Mouse (Mus musculus) heart, postnatal 36 days (tissue): Measurements from ENCODE around the gene Cers6. TPM values are rescaled to one million over a fixed set of nuclear protein-coding genes. Genes with fewer than 3 reads are reported as not detected.

Source experiments
- DNase-seq, 2 experiments: peaks; one replicate each; pipeline ENCODE4 v3.0.0; 2021 to 2022
- intact Hi-C: fragments of 180-260 bp; cut with DNase I; formaldehyde crosslinking; loops from one replicate; pipeline ENCODE4 v1.15.1; 2025
- total RNA-seq, 2 experiments: library from RNA; stranded (reverse); gene quantifications; 2 replicates each; pipeline ENCODE4 v1.2.3; 2021

Cers6 gene
- total RNA-seq, 2 experiments from 2014 or later = 9.1 to 12.0 TPM

- DNase-seq = peak; percentile 25 to 32
- intact Hi-C loops = loop anchor here (2.0 kb wide), 1 partner anchor 21 kb away; no protein-coding TSS in a partner anchor
These were observed 274.7 kb downstream of the Cers6 start, which contains the start of gene Nostrin for GRCm38 (mm10) chr2:69135661-69136576. Nostrin (plus strand) TSS chr2:69135800.

GRCm38 (mm10) chr2:69137406-69138084 is 276.3 kb downstream of the Cers6 start:
- no peak for DNase-seq
- intact Hi-C loops = loop anchor here (2.0 kb wide), 1 partner anchor 23 kb away; no protein-coding TSS in a partner anchor

GRCm38 (mm10) chr2:69138759-69139158 is 277.5 kb downstream of the Cers6 start:
- intact Hi-C loops = no loop called here
- DNase-seq = peak in 1 of 2 experiments; percentile 14

GRCm38 (mm10) chr2:69140215-69140614 is 279.0 kb downstream of the Cers6 start:
- DNase-seq = no peak
- intact Hi-C loops = no loop called here

- intact Hi-C loops = no loop called here
- DNase-seq = no peak
These were observed 279.6 kb downstream of the Cers6 start for GRCm38 (mm10) chr2:69140816-69141215.

GRCm38 (mm10) chr2:69148691-69149090 is 287.4 kb downstream of the Cers6 start:
- no peak for DNase-seq
- intact Hi-C loops = no loop called here

GRCm38 (mm10) chr2:69149154-69149553 is 287.9 kb downstream of the Cers6 start:
- intact Hi-C loops = no loop called here
- peak in 1 of 2 experiments; percentile 20 for DNase-seq

- intact Hi-C loops = no loop called here
These were observed 289.6 kb downstream of the Cers6 start for GRCm38 (mm10) chr2:69150841-69151240.

GRCm38 (mm10) chr2:69155861-69156260 is 294.6 kb downstream of the Cers6 start:
- DNase-seq = no peak
- intact Hi-C loops = no loop called here

More at GRCm38 (mm10) chr2:69150841-69151240, 289.6 kb downstream of the Cers6 start:
- DNase-seq = no peak

GRCm38 (mm10) chr2:69156283-69156682 is 295.0 kb downstream of the Cers6 start:
- intact Hi-C loops = no loop called here
- DNase-seq = no peak

GRCm38 (mm10) chr2:69158907-69159306 is 297.7 kb downstream of the Cers6 start:
- intact Hi-C loops = no loop called here
- DNase-seq = no peak

Other genes with a start within 250 kb of the Cers6 start
- gene 4932414N04Rik, start 205.0 kb upstream of the Cers6 start, total RNA-seq = not detected